Mouse (Mus musculus): ENCODE results near the gene Zdhhc23. TPM values are rescaled to one million over a fixed set of nuclear protein-coding genes. Genes with fewer than 3 reads are reported as not detected.

Gene Zdhhc23
- 1 to 10 TPM; 4.1 to 6.8 TPM for polyA plus RNA-seq (2017; shearing (Covaris generic))

GRCm38 (mm10) chr16:43979328-43980109, at the start of gene Zdhhc23:
TSS of gene Zdhhc23 (minus strand) at chr16:43979791.

GRCm38 (mm10) chr16:43926341-43926859, 53.2 kb downstream of the Zdhhc23 start, which contains the start of gene Qtrt2:
TSS of gene Qtrt2 (minus strand) at chr16:43926809.

Other genes with a start within 250 kb of the Zdhhc23 start
- gene Drd3, start 225.8 kb downstream of the Zdhhc23 start, polyA plus RNA-seq (2017; shearing (Covaris generic)), result not detected
- 10 to 100 TPM; 10.3 to 11.8 TPM for gene Ccdc191, start 90.0 kb downstream of the Zdhhc23 start, polyA plus RNA-seq (2017; shearing (Covaris generic))
- gene Qtrt2, start 53.0 kb downstream of the Zdhhc23 start, polyA plus RNA-seq (2017; shearing (Covaris generic)), result 10 to 100 TPM; 10.7 to 17.9 TPM
- gene Gramd1c, start 83.6 kb upstream of the Zdhhc23 start, polyA plus RNA-seq (2017; shearing (Covaris generic)), result 1 to 10 TPM; 1.7 to 3.4 TPM
- gene Atp6v1a, start 159.9 kb upstream of the Zdhhc23 start, polyA plus RNA-seq (2017; shearing (Covaris generic)), result 10 to 100 TPM; 22.0 to 28.4 TPM
- 10 to 100 TPM; 68.4 to 68.6 TPM for gene Naa50, start 160.0 kb upstream of the Zdhhc23 start, polyA plus RNA-seq (2017; shearing (Covaris generic))
- 1 to 10 TPM; 5.8 to 5.9 TPM for gene Usf3, start 193.5 kb upstream of the Zdhhc23 start, polyA plus RNA-seq (2017; shearing (Covaris generic))

All from activated CD4-positive, CD25-positive, alpha-beta regulatory T cell (primary cell).